In genomic region chr10:117898391-117898790, GRCm38 (mm10) we compare ENCODE assay signal across 20 mouse cellular contexts. TPM values are rescaled to one million over a fixed set of nuclear protein-coding genes. Genes with fewer than 3 reads are reported as not detected.
A peak's percentile ranks its signal among the peaks of the same experiment; 100 is the strongest.
DNase-seq lines count a peak whose midpoint lies in the region; ATAC-seq and TF ChIP-seq lines count a peak whose summit lies in the region.
"Had no signal": no experiment of that assay in that cellular context is flagged by ENCODE, and none has a peak within 500 bp of the region (broad histone marks: within the 10 kb centered on the region; RNA-seq: fewer than 3 reads in every experiment).

No protein-coding gene starts in this region.

- no peak overlapping the region for H3K4me3 ChIP-seq in heart, adult 2 months
- H3K4me3 ChIP-seq in midbrain, embryonic 14.5 days (replicated peaks; ENCODE audit: low read depth, low read length): no peak overlapping the region
- H3K4me3 ChIP-seq: embryonic facial prominence, embryonic 10.5 days; heart, embryonic 15.5 days; hindbrain, embryonic 10.5 days had no signal

- no peak for DNase-seq in heart, adult 2 months
- no peak for DNase-seq in heart, postnatal 4 days
- peak; percentile 74 for DNase-seq in CD4-positive helper T cell, adult 2 months (ENCODE audit: low read depth, low spot score)
- peak; percentile 62 for DNase-seq in naive thymus-derived CD4-positive, alpha-beta T cell, adult 2 months (ENCODE audit: low read depth)
- DNase-seq in kidney, postnatal 14 days: no peak
- DNase-seq in midbrain, embryonic 14.5 days: no peak
- DNase-seq: adrenal gland, postnatal 14 days; B cell, adult 2 months; cerebellum, adult 2 months; cerebellum, postnatal 10 days; heart, adult 18-20 months; heart, postnatal 14 days had no signal

- WGBS in heart, adult 2 months: 97% methylated on average over 3 of the region's 3 CpGs
- 91% methylated on average over 3 of the region's 3 CpGs for WGBS in midbrain, embryonic 14.5 days

- no peak overlapping the region for H3K4me2 ChIP-seq in midbrain, embryonic 14.5 days (ENCODE audit: low read length)
- H3K4me2 ChIP-seq: heart, embryonic 11.5 days; heart, embryonic 15.5 days; hindbrain, embryonic 14.5 days had no signal

- no peak for TF ChIP-seq CTCF in heart, adult 2 months (IDR thresholded peaks at IDR 0.05)

- intact Hi-C loops in heart, adult 2 months (cut with DNase I): loop anchor here (2.0 to 5.0 kb wide), 4 partner anchors 52 to 149 kb away; partner anchors contain the start of gene Rap1b

- H3K27ac ChIP-seq in heart, adult 2 months: peak overlapping the region; percentile 77
- H3K27ac ChIP-seq in midbrain, embryonic 14.5 days (replicated peaks; ENCODE audit: low read depth, low read length): no peak overlapping the region
- H3K27ac ChIP-seq: embryonic facial prominence, embryonic 10.5 days; heart, embryonic 15.5 days; hindbrain, embryonic 10.5 days; hindbrain, embryonic 14.5 days had no signal

- no peaks in the 10 kb centered on the region for H3K79me2 ChIP-seq in heart, adult 2 months (replicated peaks; ENCODE audit: control insufficient read depth, insufficient read depth, low read length)

- H3K36me3 ChIP-seq in heart, adult 2 months (ENCODE audit: control insufficient read depth, insufficient read depth, low read length): no peaks in the 10 kb centered on the region
- no peaks in the 10 kb centered on the region for H3K36me3 ChIP-seq in midbrain, embryonic 14.5 days (ENCODE audit: control insufficient read depth, insufficient read depth, low read length)
- H3K36me3 ChIP-seq: embryonic facial prominence, embryonic 10.5 days; heart, embryonic 15.5 days; hindbrain, embryonic 10.5 days had no signal

- TF ChIP-seq POLR2A in heart, adult 2 months (IDR thresholded peaks at IDR 0.05; ENCODE audit: insufficient read depth, low read depth, low read length): no peak

- no peak overlapping the region for H3K9ac ChIP-seq in heart, adult 2 months (ENCODE audit: low read depth, low read length)
- no peak overlapping the region for H3K9ac ChIP-seq in midbrain, embryonic 14.5 days (replicated peaks; ENCODE audit: low read length)
- H3K9ac ChIP-seq: heart, embryonic 15.5 days; hindbrain, embryonic 14.5 days had no signal

- H3K27me3 ChIP-seq in heart, adult 2 months (ENCODE audit: control insufficient read depth, insufficient read depth, low read length): no peaks in the 10 kb centered on the region
- H3K27me3 ChIP-seq in midbrain, embryonic 14.5 days (ENCODE audit: control insufficient read depth, insufficient read depth, low read length): no peaks in the 10 kb centered on the region
- H3K27me3 ChIP-seq: heart, embryonic 15.5 days had no signal

- H3K4me1 ChIP-seq in heart, adult 2 months (ENCODE audit: control insufficient read depth, insufficient read depth, low read length): peaks cover 12% of the 10 kb centered on the region
- no peaks in the 10 kb centered on the region for H3K4me1 ChIP-seq in midbrain, embryonic 14.5 days (ENCODE audit: control insufficient read depth, insufficient read depth, low read length)

- TF ChIP-seq EP300 in heart, adult 2 months (IDR thresholded peaks at IDR 0.05; ENCODE audit: insufficient read depth, low read depth, low read length): no peak

- H3K9me3 ChIP-seq in midbrain, embryonic 14.5 days (ENCODE audit: control insufficient read depth, low read length): no peaks in the 10 kb centered on the region
- H3K9me3 ChIP-seq: embryonic facial prominence, embryonic 10.5 days; heart, embryonic 15.5 days; hindbrain, embryonic 10.5 days had no signal

- peak; percentile 38 for ATAC-seq in activated CD4-positive, CD25-positive, alpha-beta regulatory T cell, adult 4 months
- ATAC-seq in midbrain, embryonic 14.5 days (ENCODE audit: low FRiP score, low TSS enrichment): no peak
- ATAC-seq: forebrain, embryonic 14.5 days; intestine, postnatal 0 days had no signal

RNA-seq across cellular contexts. Expression of gene Rap1b, which starts 52.6 kb away (rescaled TPM):
- total RNA-seq in heart, adult 2 months (2021): 10 to 100 TPM; 48.0 to 53.4 TPM
- 23.4 and 47.4 TPM in 2 replicates for polyA plus RNA-seq in heart, adult 2 months (2012; rRNA removed)
- total RNA-seq in heart, postnatal 4 days (2021): 100 to 1,000 TPM; 101 to 103 TPM
- polyA plus RNA-seq in activated CD4-positive, CD25-positive, alpha-beta regulatory T cell, adult 4 months (2017; shearing (Covaris generic)): 100 to 1,000 TPM in 1 of 2 experiments, 10 to 100 TPM in 1; 83.0 to 107 TPM
- 156 and 185 TPM in 2 replicates for polyA plus RNA-seq in midbrain, embryonic 14.5 days (2014; fragmentation: Nextera tagmentation; extraction: Ambion mirVana)

Comparison
In these comparisons a context has a peak if more than half of its experiments do, and no peak if none do; other contexts are left out.
1. DNase-seq: peak in CD4-positive helper T cell, adult 2 months (single experiment) and naive thymus-derived CD4-positive, alpha-beta T cell, adult 2 months (single experiment); none in heart, adult 2 months (0 of 2), heart, postnatal 4 days (single experiment), kidney, postnatal 14 days (single experiment) and midbrain, embryonic 14.5 days (single experiment).